Mouse (Mus musculus): ENCODE results near the gene Abraxas2.

- no peak for TF ChIP-seq POLR2A (IDR thresholded peaks at IDR 0.05; ENCODE audit: borderline replicate concordance, control insufficient read depth, low read depth, low read length)
- no peak for TF ChIP-seq CTCF (IDR thresholded peaks at IDR 0.05; ENCODE audit: control insufficient read depth, insufficient read depth, low read length)
Observed at GRCm38 (mm10) chr7:132882343-132882742, 23.3 kb downstream of the Abraxas2 start.

Measured in bone marrow, adult 2 months (tissue).